Mouse (Mus musculus) embryonic facial prominence, embryonic 15.5 days (tissue): ENCODE data around the gene Phip. TPM values are rescaled to one million over a fixed set of nuclear protein-coding genes. Genes with fewer than 3 reads are reported as not detected.

Source experiments
- ATAC-seq: fragments of 200-750 bp; cut with Nextera tagmentation; 2 replicates; pipeline ENCODE4 v1.8.0; 2017; ENCODE audit warnings: low read depth, moderate TSS enrichment; ENCODE audit not compliant: insufficient number of reproducible peaks, low FRiP score, low TSS enrichment
- H3K27ac ChIP-seq: fragments of 300-500 bp; sonication (generic); replicated peaks from 2 replicates; pipeline ENCODE4 v1.5.1; 2015; ENCODE audit warnings: mild to moderate bottlenecking, inconsistent platforms
- H3K27me3 ChIP-seq: fragments of 300-500 bp; sonication (generic); 2 replicates; pipeline ENCODE4 v1.6.1; 2015; ENCODE audit warnings: inconsistent platforms
- H3K36me3 ChIP-seq: fragments of 300-500 bp; sonication (generic); 2 replicates; pipeline ENCODE4 v1.6.1; 2015; ENCODE audit warnings: mild to moderate bottlenecking, inconsistent platforms
- H3K4me1 ChIP-seq: fragments of 300-500 bp; sonication (generic); 2 replicates; pipeline ENCODE4 v1.6.1; 2015; ENCODE audit warnings: inconsistent platforms
- H3K4me2 ChIP-seq: fragments of 300-500 bp; sonication (generic); replicated peaks from 2 replicates; pipeline ENCODE4 v1.6.1; 2015; ENCODE audit warnings: mild to moderate bottlenecking, inconsistent platforms
- H3K4me3 ChIP-seq: fragments of 300-500 bp; sonication (generic); replicated peaks from 2 replicates; pipeline ENCODE4 v1.5.1; 2015; ENCODE audit warnings: mild to moderate bottlenecking, inconsistent platforms
- H3K9ac ChIP-seq: fragments of 300-500 bp; sonication (generic); 2 replicates; pipeline ENCODE4 v1.6.1; 2015; ENCODE audit warnings: inconsistent platforms
- H3K9me3 ChIP-seq: fragments of 300-500 bp; sonication (generic); replicated peaks from 2 replicates; pipeline ENCODE4 v1.6.1; 2016; ENCODE audit warnings: inconsistent platforms
- WGBS: fragments of 180-500 bp; shearing (Covaris S2); methylation state at CpG from one replicate; pipeline ENCODE4 v1.1.7; 2015; 5-methylcytosine and 5-hydroxymethylcytosine counted together
- polyA plus RNA-seq: library from polyadenylated mRNA; unstranded; fragments of >200 nt; fragmentation: Nextera tagmentation; extraction: Ambion mirVana; gene quantifications from 2 replicates; pipeline ENCODE4 v1.2.1, GENCODE M21; 2015

The Phip gene
- polyA plus RNA-seq, 1 experiment from 2014 or later: 86.7 TPM

DNA sequence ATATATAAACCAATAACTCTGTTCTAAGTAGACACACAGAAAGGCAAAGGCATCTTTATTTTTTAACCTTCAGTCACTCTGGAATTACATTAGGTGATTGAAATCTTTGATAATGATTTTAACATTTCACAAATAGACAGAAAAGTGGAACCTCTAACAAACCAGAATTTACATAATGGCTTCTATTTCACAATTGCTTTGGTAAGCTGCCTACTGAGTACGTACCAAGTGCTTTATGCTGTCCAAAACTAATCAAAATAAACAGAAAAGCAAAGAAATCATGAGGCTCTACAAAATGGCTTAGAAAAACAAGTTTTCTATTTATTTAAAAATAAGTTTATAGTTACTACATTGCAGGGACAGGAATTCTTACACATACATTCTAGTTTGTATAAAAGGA lies 109.2 kb downstream of the Phip start:
- H3K27me3 ChIP-seq: no peaks in the 10 kb centered on the region
- no peak overlapping the region for H3K4me2 ChIP-seq
- H3K9ac ChIP-seq: no peak overlapping the region
- H3K4me3 ChIP-seq: no peak overlapping the region
- no peak for ATAC-seq
- no peak overlapping the region for H3K27ac ChIP-seq
- H3K36me3 ChIP-seq: peaks cover 5% of the 10 kb centered on the region
- 0 out of 2 replicates have a peak, but pooled peaks cover 3% of the 10 kb centered on the region for H3K4me1 ChIP-seq
- no peaks in the 10 kb centered on the region for H3K9me3 ChIP-seq
- 78% methylated on average over 1 of the region's 1 CpGs for WGBS

DNA sequence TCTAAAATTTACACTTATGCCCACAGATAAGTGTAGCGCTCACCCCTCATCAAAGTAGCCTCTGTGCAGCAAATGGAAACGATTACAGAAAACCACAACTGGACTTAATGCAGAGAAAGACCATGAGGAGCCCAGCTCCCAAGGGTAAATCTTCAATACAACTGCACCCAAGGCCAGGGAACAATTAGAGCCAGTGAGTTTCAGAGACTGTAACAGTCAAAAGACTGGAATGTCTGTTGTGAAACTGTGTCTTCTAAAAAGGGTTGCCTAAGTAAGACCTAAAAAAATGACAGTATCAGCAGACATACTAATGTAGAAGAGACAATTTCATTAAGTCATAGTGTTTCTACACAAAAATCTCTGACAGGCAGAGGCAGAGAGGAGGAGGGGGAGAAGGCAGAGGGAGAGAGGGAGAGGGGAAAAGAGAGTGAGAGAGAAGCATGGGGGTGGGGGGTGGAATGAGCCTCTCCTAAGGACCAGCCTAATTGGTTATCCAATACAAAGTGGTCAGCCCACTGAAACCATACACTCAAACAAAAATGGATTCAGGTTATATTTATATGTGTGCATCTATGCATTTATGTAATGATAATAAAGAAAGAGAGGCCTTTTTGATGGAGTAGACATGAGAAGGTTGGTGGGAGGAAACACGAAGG lies 113.4 kb downstream of the Phip start:
- WGBS: 72% methylated on average over 3 of the region's 3 CpGs
- H3K27me3 ChIP-seq: no peaks in the 10 kb centered on the region
- H3K27ac ChIP-seq: peak overlapping the region; percentile 44
- H3K4me2 ChIP-seq: no peak overlapping the region
- H3K9me3 ChIP-seq: no peaks in the 10 kb centered on the region
- no peak for ATAC-seq
- H3K9ac ChIP-seq: no peak overlapping the region
- H3K36me3 ChIP-seq: 0 out of 2 replicates have a peak, but pooled peaks cover 3% of the 10 kb centered on the region
- H3K4me1 ChIP-seq: 0 out of 2 replicates have a peak, but pooled peaks cover 4% of the 10 kb centered on the region
- H3K4me3 ChIP-seq: no peak overlapping the region

DNA sequence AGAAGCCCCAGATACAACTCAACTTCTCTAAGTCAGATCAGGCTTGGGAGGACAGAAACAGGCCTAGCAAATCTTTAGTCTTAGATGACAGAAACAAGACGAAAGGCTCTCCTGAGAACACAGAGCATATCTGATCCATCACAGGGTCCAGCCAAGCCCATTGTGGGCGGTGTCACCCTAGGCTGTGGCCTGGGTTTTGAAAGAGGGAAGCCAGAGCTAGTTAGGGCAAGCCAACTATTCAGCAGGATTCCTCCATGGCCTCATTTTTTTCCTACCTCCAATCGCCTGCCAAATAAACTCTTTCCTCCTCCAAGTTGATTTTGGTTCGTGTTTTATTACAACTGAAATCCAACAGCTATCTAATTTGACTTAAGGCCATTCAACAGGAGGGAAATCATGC lies 114.0 kb downstream of the Phip start:
- Histone ChIP-seq H3K9me3 (no peaks in the 10 kb centered on the region), H3K36me3 (0 out of 2 replicates have a peak, but pooled peaks cover 3% of the 10 kb centered on the region), H3K27ac (peak overlapping the region; percentile 44), H3K4me1 (0 out of 2 replicates have a peak, but pooled peaks cover 4% of the 10 kb centered on the region), H3K4me3 (no peak overlapping the region), H3K4me2 (no peak overlapping the region), H3K27me3 (no peaks in the 10 kb centered on the region), H3K9ac (no peak overlapping the region)
- ATAC-seq: no peak
- WGBS: 55% methylated on average over 4 of the region's 4 CpGs

DNA sequence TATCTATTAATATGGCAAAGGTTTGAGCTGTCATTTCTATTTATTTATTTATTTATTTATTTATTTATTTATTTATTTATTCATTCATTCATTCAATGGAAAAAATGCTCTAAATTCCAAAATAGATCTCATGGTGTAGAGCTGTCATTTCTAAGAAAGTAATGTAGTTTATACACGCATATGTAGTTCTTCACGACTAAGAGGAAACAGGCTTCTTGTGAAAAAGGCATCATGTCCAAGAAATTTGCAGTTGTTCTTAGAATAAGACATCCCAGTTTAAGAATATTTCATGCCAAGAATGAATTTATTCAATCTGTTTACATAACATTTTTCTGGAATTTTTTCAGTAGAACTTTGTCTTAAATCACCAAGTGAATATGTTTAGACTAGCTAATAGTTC lies 114.5 kb downstream of the Phip start:
- Histone ChIP-seq H3K36me3 (0 out of 2 replicates have a peak, but pooled peaks cover 3% of the 10 kb centered on the region), H3K9me3 (no peaks in the 10 kb centered on the region), H3K4me2 (no peak overlapping the region), H3K9ac (no peak overlapping the region), H3K27ac (peak overlapping the region; percentile 44; the same call in 1 of the 2 replicates), H3K27me3 (no peaks in the 10 kb centered on the region), H3K4me3 (no peak overlapping the region), H3K4me1 (0 out of 2 replicates have a peak, but pooled peaks cover 4% of the 10 kb centered on the region)
- WGBS: 54% methylated on average over 2 of the region's 2 CpGs
- ATAC-seq: no peak

DNA sequence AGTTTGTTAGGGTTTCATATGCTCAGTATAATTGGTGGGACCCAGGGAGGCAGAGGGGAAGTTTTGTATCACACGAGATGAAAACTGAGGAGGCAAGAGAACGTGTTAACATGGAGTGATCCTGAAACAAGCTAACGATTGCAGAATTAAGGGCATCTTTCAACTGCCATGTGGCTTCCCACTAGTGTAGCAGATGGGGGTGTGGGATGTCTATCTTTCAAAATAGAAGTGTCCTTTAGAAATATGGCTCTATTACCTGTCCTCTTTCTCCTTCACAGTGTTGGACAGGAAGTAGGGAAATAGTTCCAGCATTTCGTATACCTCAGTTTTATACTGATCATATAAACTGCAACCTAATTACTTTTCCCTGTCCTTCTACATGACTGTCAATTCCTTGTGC lies 119.1 kb downstream of the Phip start:
- Histone ChIP-seq H3K27ac (no peak overlapping the region), H3K9ac (no peak overlapping the region), H3K36me3 (no peaks in the 10 kb centered on the region), H3K4me3 (no peak overlapping the region), H3K27me3 (no peaks in the 10 kb centered on the region), H3K9me3 (no peaks in the 10 kb centered on the region), H3K4me1 (0 out of 2 replicates have a peak, but pooled peaks cover 2% of the 10 kb centered on the region), H3K4me2 (no peak overlapping the region)
- 74% methylated on average over 4 of the region's 4 CpGs for WGBS
- no peak for ATAC-seq

DNA sequence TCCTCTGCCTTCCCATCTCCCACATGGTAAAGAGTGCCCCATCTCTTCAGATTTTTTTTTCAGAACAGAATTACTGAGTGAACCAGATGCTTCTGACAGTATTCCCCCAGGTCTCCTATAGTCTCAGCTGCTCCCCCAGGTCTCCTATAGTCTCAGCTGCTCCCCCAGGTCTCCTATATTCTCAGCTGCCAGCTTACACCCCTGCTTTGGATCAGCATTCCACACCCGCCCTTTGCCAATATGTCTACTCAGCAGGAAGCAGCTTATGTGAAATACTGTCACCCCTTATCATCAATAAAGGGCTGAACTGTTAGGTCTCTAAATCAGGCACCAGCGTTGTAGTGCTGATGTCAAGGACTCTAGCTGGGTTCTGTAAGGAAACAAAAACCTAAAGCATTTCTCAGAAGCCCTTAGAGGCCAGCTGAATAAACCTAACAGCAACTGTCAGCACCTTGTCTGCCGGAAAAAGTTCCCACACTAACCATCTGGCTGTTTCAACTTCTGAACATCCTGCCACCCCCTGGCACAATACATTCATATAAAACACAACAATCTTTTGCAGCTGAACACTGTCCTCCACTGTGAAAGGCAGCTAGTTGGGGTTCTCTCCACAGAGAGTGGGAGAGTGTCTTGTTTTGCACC lies 120.2 kb downstream of the Phip start:
- Histone ChIP-seq H3K4me1 (no peaks in the 10 kb centered on the region), H3K27me3 (no peaks in the 10 kb centered on the region), H3K4me2 (no peak overlapping the region), H3K9me3 (no peaks in the 10 kb centered on the region), H3K36me3 (no peaks in the 10 kb centered on the region), H3K4me3 (no peak overlapping the region), H3K9ac (no peak overlapping the region), H3K27ac (no peak overlapping the region)
- WGBS: 38% methylated on average over 3 of the region's 3 CpGs
- no peak for ATAC-seq

DNA sequence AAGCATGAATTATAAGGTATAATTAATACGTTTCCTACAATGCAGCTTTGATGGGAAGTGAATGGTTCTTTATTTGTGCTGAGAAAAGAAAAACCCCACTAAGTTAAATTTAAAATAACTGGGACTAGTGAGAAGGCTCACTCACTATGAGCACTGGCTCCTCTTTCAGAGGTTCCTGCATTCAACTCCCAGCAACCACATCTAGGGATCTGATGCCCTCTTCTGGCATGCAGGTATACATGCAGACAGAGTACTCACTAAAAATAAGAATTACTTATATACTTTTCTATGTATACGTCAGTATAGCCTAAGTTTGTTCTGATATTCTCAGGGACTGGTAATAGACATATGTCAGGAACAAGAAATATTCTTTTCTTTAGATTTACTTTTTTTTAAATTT lies 121.3 kb downstream of the Phip start:
- Histone ChIP-seq H3K36me3 (no peaks in the 10 kb centered on the region), H3K9ac (no peak overlapping the region), H3K9me3 (no peaks in the 10 kb centered on the region), H3K27me3 (no peaks in the 10 kb centered on the region), H3K4me3 (no peak overlapping the region), H3K4me1 (no peaks in the 10 kb centered on the region), H3K27ac (no peak overlapping the region), H3K4me2 (no peak overlapping the region)
- ATAC-seq: no peak
- 48% methylated on average over 2 of the region's 2 CpGs for WGBS

DNA sequence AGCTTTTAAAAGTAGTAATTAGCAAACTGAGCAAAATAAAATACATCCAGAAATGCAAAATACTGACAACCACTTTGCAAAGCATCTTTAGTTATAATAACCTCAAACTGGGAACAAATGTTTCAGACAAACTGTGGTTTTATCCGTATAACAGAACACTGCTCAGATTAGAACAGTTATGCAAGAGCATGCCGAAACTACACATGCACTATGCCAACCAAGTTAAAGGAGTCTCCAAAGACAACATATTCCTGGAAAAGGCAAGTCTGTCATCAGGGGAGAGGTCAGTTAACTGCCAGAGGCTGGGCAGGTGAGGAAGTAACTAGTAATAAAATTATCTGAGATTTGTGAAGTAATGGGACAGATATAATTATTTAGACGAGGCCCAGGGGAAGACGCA lies 132.6 kb downstream of the Phip start:
- no peak for ATAC-seq
- no peak overlapping the region for H3K4me3 ChIP-seq
- no peaks in the 10 kb centered on the region for H3K4me1 ChIP-seq

DNA sequence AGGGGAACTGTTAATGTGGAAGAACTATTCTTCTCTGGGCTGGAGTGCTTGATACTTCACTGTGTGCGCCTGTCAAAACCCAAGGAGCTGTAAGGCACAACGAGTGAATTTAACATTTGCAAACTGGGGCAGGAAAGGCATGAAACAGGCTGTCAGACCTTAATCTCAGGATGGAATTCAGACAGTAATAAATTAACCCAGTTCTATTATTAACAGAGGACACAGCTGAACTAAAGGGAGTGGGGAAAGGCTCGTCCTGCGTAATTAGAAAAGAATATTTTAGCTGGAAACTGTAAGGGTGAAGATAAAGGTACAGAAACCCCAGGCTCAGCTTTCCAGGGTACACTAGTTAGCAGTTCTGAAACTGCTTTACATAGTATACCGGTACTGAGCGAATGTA lies 139.4 kb downstream of the Phip start:
- H3K4me3 ChIP-seq: no peak overlapping the region
- no peak overlapping the region for H3K27ac ChIP-seq
- H3K27me3 ChIP-seq: no peaks in the 10 kb centered on the region
- WGBS: 84% methylated on average over 6 of the region's 6 CpGs
- ATAC-seq: no peak
- H3K4me2 ChIP-seq: no peak overlapping the region
- no peaks in the 10 kb centered on the region for H3K4me1 ChIP-seq
- peaks cover 9% of the 10 kb centered on the region; the same call in 1 of the 2 replicates for H3K36me3 ChIP-seq
- no peak overlapping the region for H3K9ac ChIP-seq
- H3K9me3 ChIP-seq: no peaks in the 10 kb centered on the region

More for the DNA sequence above, 132.6 kb downstream of the Phip start:
- no peaks in the 10 kb centered on the region for H3K27me3 ChIP-seq
- no peak overlapping the region for H3K9ac ChIP-seq
- H3K4me2 ChIP-seq: no peak overlapping the region
- peaks cover 9% of the 10 kb centered on the region; the same call in 1 of the 2 replicates for H3K36me3 ChIP-seq
- no peaks in the 10 kb centered on the region for H3K9me3 ChIP-seq
- no peak overlapping the region for H3K27ac ChIP-seq
- 84% methylated on average over 4 of the region's 4 CpGs for WGBS

DNA sequence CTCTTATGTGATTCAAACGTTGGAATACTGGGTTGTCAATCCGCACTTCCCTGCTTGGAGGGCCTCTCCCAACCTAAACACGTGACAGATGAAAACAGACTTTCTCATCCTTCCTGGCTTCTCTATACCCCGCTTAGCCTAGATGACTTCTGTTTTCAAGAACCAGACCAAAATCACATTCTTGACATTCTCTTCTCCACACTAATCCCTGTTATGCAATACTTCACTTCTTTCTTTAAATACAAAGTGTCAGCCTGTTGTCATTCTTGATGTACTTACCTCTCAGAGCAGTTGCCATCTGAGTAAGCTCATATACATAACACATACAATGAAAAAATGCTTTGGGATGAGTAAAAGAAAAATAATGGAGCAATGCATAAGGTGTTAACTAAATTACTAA lies 143.4 kb downstream of the Phip start:
- Histone ChIP-seq H3K9ac (no peak overlapping the region), H3K4me2 (no peak overlapping the region), H3K27ac (no peak overlapping the region), H3K36me3 (no peaks in the 10 kb centered on the region), H3K4me1 (0 out of 2 replicates have a peak, but pooled peaks cover 5% of the 10 kb centered on the region), H3K9me3 (no peaks in the 10 kb centered on the region), H3K4me3 (no peak overlapping the region), H3K27me3 (no peaks in the 10 kb centered on the region)
- no peak for ATAC-seq
- 40% methylated on average over 4 of the region's 4 CpGs for WGBS

DNA sequence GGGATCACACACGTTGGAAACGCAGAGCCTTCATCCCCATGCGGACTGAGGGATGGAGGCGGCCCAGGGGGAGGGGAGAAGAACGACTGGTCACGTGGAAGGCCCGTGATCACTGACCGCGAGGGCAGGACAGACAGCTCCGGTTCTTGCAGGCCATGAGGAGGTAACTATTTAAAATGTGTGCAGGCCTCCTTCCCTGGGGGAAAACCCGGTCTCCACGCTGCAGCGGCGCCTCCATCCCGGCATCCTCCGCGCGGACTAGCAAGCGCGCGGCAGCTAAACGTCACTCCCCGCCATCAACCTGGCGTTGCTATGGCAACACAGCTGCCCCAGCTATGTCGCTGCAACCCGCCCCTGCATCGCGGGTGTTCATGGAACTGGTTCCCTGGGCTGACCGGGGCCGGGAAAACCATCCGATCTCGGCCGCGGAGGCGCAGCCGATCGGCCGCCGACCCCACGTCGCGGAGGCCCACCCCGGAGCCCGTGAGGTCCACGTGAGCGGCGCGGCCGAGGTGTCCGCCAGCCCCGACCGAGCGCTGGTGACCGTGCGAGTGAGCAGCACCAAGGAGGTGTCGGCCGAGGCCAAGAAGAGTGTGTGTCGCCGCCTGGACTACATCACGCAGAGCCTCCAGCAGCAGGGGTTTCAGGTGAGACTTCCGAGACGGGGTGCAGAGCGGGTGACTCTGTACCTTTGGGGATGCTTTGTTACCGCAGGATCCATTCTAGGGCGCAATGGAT lies 145.5 kb downstream of the Phip start:
- Histone ChIP-seq H3K9ac (peak overlapping the region; percentile 62), H3K4me2 (peak overlapping the region; percentile 66), H3K27ac (peak overlapping the region; percentile 80), H3K4me1 (0 out of 2 replicates have a peak, but pooled peaks cover 5% of the 10 kb centered on the region), H3K36me3 (no peaks in the 10 kb centered on the region), H3K27me3 (no peaks in the 10 kb centered on the region), H3K4me3 (peak overlapping the region; percentile 79), H3K9me3 (no peaks in the 10 kb centered on the region)
- WGBS: under 1% methylated on average over 65 of the region's 65 CpGs
- ATAC-seq: peak; percentile 92
